ENCODE assay signal across 9 mouse cellular contexts in genomic region chr11:5415617-5416338, GRCm38 (mm10). TPM values are rescaled to one million over a fixed set of nuclear protein-coding genes. Genes with fewer than 3 reads are reported as not detected.
DNase-seq lines count a peak whose midpoint lies in the region; ATAC-seq and TF ChIP-seq lines count a peak whose summit lies in the region.
"Had no signal": no experiment of that assay in that cellular context is flagged by ENCODE, and none has a peak within 500 bp of the region (broad histone marks: within the 10 kb centered on the region; RNA-seq: fewer than 3 reads in every experiment).

No protein-coding gene starts in this region.

- peak; percentile 6 for DNase-seq in R1 (ENCODE audit: low read depth, low spot score)
- DNase-seq in kidney, adult 11 months = peak; percentile 69
- DNase-seq in limb, embryonic 14.5 days (ENCODE audit: low spot score) = peak; percentile 66
- no peak for DNase-seq in gastrocnemius, postnatal 25 days
- no peak for DNase-seq in urinary bladder, postnatal 14 days (ENCODE audit: low spot score)

- no peaks in the 10 kb centered on the region for H3K27me3 ChIP-seq in limb, embryonic 14.5 days (ENCODE audit: control insufficient read depth, insufficient read depth, low read length)
- no peaks in the 10 kb centered on the region for H3K27me3 ChIP-seq in neural tube, embryonic 15.5 days (replicated peaks)

- ATAC-seq in CD4-positive, CD25-positive, alpha-beta regulatory T cell, adult 4 months = peak; percentile 37
- ATAC-seq in frontal cortex, adult (ENCODE audit: low TSS enrichment) = peak; percentile 91
- ATAC-seq in limb, embryonic 14.5 days (ENCODE audit: low FRiP score, low read depth) = peak; percentile 80
- no peak for ATAC-seq in neural tube, embryonic 15.5 days (ENCODE audit: low FRiP score)

- 2% methylated on average over 6 of the region's 6 CpGs for WGBS in limb, embryonic 14.5 days
- 14% methylated on average over 6 of the region's 6 CpGs for WGBS in neural tube, embryonic 15.5 days

- no peak overlapping the region for H3K4me3 ChIP-seq in limb, embryonic 14.5 days (replicated peaks; ENCODE audit: low read length)
- no peak overlapping the region for H3K4me3 ChIP-seq in neural tube, embryonic 15.5 days (replicated peaks)

- H3K27ac ChIP-seq in limb, embryonic 14.5 days (replicated peaks; ENCODE audit: low read depth, low read length) = peak overlapping the region; percentile 67
- peak overlapping the region; percentile 56 for H3K27ac ChIP-seq in neural tube, embryonic 15.5 days (replicated peaks)
- H3K27ac ChIP-seq: macrophage had no signal

- H3K4me2 ChIP-seq in limb, embryonic 14.5 days (replicated peaks; ENCODE audit: low read depth, low read length, severe bottlenecking) = peak overlapping the region; percentile 18; the same call in 1 of the 2 replicates
- H3K4me2 ChIP-seq in neural tube, embryonic 15.5 days = no peak overlapping the region

- no peaks in the 10 kb centered on the region for H3K9me3 ChIP-seq in limb, embryonic 14.5 days (ENCODE audit: control insufficient read depth, low read length)
- H3K9me3 ChIP-seq in neural tube, embryonic 15.5 days (replicated peaks) = no peaks in the 10 kb centered on the region

- peaks cover 53% of the 10 kb centered on the region for H3K4me1 ChIP-seq in limb, embryonic 14.5 days (ENCODE audit: control insufficient read depth, insufficient read depth, low read length)
- peaks cover 24% of the 10 kb centered on the region for H3K4me1 ChIP-seq in neural tube, embryonic 15.5 days

- H3K36me3 ChIP-seq in limb, embryonic 14.5 days (ENCODE audit: control insufficient read depth, insufficient read depth, low read length) = no peaks in the 10 kb centered on the region
- H3K36me3 ChIP-seq in neural tube, embryonic 15.5 days = no peaks in the 10 kb centered on the region

- H3K9ac ChIP-seq in limb, embryonic 14.5 days (ENCODE audit: low read depth, low read length, severe bottlenecking) = 0 out of 2 replicates have a peak overlapping the region, but pooled peaks have one; percentile 13
- no peak overlapping the region for H3K9ac ChIP-seq in neural tube, embryonic 15.5 days (replicated peaks)

- TF ChIP-seq POLR2A in limb, embryonic 14.5 days (IDR thresholded peaks at IDR 0.05; ENCODE audit: borderline replicate concordance, extremely low read depth, insufficient read depth, insufficient read length) = no peak

RNA-seq across cellular contexts. Expression of gene Znrf3, which starts 28.9 kb away (rescaled TPM):
- polyA plus RNA-seq in CD4-positive, CD25-positive, alpha-beta regulatory T cell, adult 4 months (2017; shearing (Covaris generic)) = 10 to 100 TPM; 21.3 to 24.1 TPM
- 8.0 and 10.6 TPM in 2 replicates for polyA plus RNA-seq in limb, embryonic 14.5 days (2012; rRNA removed)
- 12.9 and 14.4 TPM in 2 replicates for polyA plus RNA-seq in limb, embryonic 14.5 days (2014; fragmentation: Nextera tagmentation; extraction: Ambion mirVana)
- 7.2 and 8.5 TPM in 2 replicates for polyA plus RNA-seq in neural tube, embryonic 15.5 days (2015; fragmentation: Nextera tagmentation; extraction: Ambion mirVana)
- 1 to 10 TPM; 5.1 to 6.1 TPM for total RNA-seq in gastrocnemius, postnatal 25 days (2021)

Comparison
In these comparisons a context has a peak if more than half of its experiments do, and no peak if none do; other contexts are left out.
1. DNase-seq: peak in R1 (single experiment), kidney, adult 11 months (single experiment) and limb, embryonic 14.5 days (single experiment); none in gastrocnemius, postnatal 25 days (single experiment) and urinary bladder, postnatal 14 days (single experiment).